Mouse (Mus musculus): ENCODE measurements around the gene Prkar2a.
"Not testable (repeated sequence)": the region's sequence is repeated elsewhere in the genome, so short reads cannot be mapped to it uniquely, and the experiment has no call there.

The Prkar2a gene

DNA sequence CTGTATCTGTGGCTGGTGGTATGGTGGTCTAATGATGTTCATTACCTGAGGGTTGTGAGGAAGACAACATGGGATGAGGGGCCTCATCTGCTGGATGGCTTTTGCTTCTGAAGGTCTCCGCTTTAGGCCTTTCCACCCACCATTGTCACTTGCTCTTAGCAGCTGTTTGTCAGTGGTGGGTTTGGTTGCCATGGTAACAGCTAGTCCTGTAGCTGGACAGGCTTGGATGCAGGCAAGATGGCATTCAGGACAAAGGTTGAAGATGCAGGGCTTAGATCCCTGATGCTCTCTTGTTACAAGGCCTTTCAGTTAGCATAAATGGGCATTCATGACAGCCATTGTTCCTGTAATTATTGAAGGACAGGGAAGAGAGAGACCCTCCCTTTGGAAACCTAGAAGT lies at the start of gene Prkar2a:
Gene Prkar2a (plus strand): TSS at position 209 of the 400 bp plus-strand sequence.
- DNase-seq (ENCODE audit: extremely low spot score, low read depth, low spot score) = no peak

- DNase-seq (ENCODE audit: extremely low spot score, low read depth, low spot score) = no peak
These were observed 49.3 kb upstream of the Prkar2a start for GRCm38 (mm10) chr9:108639825-108640224.

- no peak for DNase-seq (ENCODE audit: extremely low spot score, low read depth, low spot score)
These were observed 40.9 kb upstream of the Prkar2a start for GRCm38 (mm10) chr9:108648166-108648565.

DNA sequence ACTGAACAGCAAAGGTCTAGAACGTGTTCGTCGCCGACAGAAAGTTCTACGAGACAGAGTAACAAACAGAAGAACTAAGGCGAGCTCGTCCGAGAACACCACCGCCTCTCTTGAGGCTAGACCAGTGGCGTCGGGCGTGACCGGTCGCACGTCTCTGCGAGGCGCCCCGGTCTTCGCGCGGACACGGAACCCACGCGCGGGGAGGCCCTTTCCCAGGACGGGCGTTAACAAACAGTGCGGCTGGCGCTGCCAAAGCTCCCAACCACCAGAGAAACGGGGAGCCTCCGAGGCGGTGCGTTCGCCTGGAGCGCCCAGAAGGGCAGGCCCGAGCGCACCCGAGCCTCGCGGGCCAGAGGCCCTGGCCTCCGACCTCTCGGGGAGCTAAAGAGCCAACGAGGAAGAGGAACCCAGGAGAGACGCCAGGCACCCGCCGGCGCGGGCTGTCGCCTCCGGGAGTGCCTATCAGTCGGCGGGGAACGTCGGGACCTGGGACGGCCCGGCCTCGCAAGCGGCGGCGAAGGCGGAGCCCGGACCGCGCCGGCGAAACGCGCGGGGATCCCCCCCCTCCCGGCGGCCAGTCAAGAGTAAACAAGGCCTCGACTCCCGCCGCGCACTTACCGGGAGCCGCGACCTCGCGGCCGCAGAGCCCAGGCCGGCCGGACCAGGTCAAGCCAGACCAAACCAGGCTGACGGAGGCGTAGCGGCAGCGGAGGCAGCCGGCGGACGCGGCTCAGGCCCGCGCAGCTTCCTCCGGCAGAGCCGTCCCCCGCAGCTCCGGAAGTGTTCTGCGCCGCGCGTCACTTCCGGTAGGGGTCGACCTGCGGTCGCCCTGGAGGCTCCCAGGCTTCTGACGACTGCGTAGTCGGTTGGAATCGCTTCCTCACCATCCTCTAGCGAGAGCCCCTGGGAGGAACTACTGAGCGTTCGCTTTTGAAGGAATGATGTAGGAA lies 40.2 kb upstream of the Prkar2a start, which contains the start of gene Arih2:
Gene Arih2 (minus strand): TSS at position 776 of the 950 bp plus-strand sequence.
- DNase-seq (ENCODE audit: extremely low spot score, low read depth, low spot score) = peak; percentile 76

DNA sequence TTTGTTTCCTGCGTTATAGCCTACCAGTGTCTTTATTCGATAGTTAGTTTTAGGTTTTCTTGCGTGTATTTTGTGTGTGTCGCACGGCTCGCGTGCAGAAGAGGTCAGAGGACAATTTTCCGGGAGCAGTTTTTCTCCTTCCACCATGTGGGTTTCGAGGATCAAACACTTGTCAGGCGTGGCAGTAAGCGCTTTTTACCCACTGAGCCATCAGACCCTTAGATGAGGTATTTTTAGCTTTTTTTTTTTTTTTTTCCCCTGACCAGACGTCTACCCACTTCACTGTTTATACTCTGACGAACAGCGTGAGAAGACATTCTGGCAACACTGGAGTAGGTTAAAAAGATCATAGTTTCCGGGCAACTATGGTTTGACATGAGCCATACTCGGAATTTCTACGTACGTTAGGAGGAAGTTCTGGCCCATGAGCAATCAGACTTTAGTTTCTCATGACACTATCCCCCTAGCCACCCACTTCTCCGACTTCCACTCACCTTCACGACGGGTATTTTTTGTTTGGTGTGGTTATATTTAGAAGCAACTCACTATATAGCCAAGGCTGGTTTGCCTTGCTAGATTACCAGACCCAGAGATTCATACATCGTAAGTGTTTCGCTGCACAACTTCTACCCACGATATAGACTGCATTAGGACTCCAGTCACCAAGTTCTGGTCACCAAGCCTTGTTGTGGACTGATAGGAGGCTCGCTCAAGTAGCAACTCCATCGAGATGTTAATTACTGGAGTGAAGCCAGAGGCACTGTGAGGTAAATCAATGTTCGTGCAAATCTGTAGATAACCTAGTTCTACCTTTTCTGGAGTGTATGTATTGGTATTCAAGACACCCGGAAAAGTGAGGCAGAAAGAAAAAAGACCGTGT lies 39.3 kb upstream of the Prkar2a start:
- no peak for DNase-seq (ENCODE audit: extremely low spot score, low read depth, low spot score)

GRCm38 (mm10) chr9:108654566-108655464 lies 34.3 kb upstream of the Prkar2a start:
- no peak for DNase-seq (ENCODE audit: extremely low spot score, low read depth, low spot score)

DNA sequence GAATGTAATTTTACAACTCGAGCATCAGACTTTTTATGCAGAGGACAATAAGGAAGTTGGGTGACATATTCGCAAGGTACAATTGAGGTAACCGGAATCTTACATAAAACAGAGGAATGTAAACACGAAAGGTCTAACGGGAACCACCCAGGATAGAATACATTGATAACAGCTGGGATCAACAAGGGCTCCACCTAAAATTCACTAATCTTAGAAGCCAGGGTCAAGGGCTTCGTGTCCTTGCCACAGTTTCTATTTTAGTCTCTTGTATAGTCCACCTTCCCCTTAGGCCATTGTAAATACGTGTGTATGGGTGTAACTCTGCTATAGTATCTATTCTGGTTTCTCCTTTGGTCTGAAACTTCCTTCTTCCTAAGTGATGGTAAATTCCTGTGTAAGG lies 33.2 kb upstream of the Prkar2a start:
- not testable (repeated sequence) for DNase-seq (ENCODE audit: extremely low spot score, low read depth, low spot score)

GRCm38 (mm10) chr9:108661677-108662612 lies 27.2 kb upstream of the Prkar2a start, which contains the start of gene Slc25a20:
Gene Slc25a20 (plus strand): TSS chr9:108662088.
- DNase-seq (ENCODE audit: extremely low spot score, low read depth, low spot score) = no peak

- DNase-seq (ENCODE audit: extremely low spot score, low read depth, low spot score) = no peak
These were observed 26.5 kb upstream of the Prkar2a start for GRCm38 (mm10) chr9:108662660-108663059.

DNA sequence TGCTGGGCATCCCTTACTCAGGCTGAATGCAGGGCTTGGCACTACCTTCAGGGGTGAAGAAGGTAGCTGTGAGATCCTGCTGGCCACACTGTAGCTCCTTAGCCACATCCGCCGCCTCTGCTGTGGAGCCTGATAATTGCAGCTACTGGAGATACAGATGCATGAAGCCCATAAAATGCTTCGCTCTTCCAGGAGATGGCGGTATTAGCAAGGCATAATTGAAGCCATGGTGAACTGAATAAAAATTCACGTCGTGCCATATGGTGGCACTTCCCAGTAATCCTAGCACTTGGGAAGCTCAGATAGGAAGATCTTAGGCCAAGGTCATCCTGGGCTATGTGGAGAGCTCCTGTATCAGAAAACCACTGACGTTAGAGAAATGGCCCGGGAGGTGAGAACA lies 19.2 kb upstream of the Prkar2a start:
- DNase-seq (ENCODE audit: extremely low spot score, low read depth, low spot score) = no peak

DNA sequence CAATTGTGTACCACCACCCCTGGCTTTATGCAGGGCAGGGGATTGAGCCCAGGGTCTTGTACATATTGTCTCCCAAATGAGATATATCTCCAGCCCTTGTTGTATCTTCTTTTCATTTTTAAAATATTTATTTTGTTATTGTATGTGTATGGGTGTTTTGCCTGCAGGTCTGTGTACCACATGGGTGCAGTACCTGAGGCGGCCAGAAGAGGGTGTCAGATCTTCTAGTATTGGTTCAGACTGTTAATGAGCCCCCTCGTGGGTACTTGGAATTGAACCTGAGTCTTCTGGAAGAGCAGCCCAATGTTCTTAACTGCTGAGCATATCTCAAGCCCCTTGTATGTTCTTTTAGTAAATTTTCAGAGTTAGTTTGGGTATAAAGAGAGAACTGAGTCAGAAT lies 16.0 kb upstream of the Prkar2a start:
- no peak for DNase-seq (ENCODE audit: extremely low spot score, low read depth, low spot score)

GRCm38 (mm10) chr9:108680026-108680425 lies 9.1 kb upstream of the Prkar2a start:
- DNase-seq (ENCODE audit: extremely low spot score, low read depth, low spot score) = no peak

GRCm38 (mm10) chr9:108686475-108686887 lies 2.6 kb upstream of the Prkar2a start:
- no peak for DNase-seq (ENCODE audit: extremely low spot score, low read depth, low spot score)

DNA sequence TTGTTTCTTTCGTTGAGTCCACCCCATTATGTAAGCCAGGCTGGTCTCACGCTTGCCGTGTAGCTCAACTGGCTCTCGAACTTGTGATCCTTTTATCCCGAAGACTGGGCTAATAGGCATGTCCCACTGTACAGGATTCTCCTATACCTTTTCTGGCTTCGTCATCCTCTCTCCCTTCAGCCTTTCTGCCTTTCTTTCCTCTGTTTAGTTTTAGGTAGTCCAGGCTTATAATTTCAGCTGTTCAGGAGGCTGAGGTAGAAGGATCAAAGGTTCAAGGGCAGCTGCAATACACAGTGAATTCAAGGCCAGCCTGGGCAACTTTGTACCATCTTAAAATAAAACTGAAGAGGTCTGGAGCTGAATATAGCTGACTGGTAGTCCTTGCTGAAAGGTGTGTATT lies 1.9 kb upstream of the Prkar2a start:
- DNase-seq (ENCODE audit: extremely low spot score, low read depth, low spot score) = no peak

GRCm38 (mm10) chr9:108687686-108688085 lies 1.4 kb upstream of the Prkar2a start:
- DNase-seq (ENCODE audit: extremely low spot score, low read depth, low spot score) = no peak

- no peak for DNase-seq (ENCODE audit: extremely low spot score, low read depth, low spot score)
These were observed 663 bp upstream of the Prkar2a start for GRCm38 (mm10) chr9:108688451-108688850.

DNA sequence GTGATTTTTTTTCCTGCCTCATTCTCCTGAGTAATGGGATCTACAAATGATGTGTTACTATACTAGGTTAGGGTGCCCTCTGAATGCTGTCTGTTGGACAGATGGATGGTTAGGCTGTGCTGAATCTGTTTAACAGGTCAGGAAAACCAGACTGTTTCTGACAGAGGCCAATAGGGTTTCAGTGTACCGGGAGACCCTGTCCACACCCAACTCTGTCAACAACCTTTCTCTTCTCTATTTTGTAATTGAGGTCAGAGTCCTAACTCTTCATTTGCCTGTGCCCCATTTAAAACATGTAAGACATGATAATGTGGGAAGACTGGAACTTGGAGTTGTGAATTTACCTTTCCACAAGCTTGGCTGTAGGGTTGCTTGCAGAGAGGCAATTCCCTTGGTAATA lies 879 bp downstream of the Prkar2a start:
- DNase-seq (ENCODE audit: extremely low spot score, low read depth, low spot score) = no peak

GRCm38 (mm10) chr9:108690914-108691313 lies 1.8 kb downstream of the Prkar2a start:
- DNase-seq (ENCODE audit: extremely low spot score, low read depth, low spot score) = no peak

- DNase-seq (ENCODE audit: extremely low spot score, low read depth, low spot score) = no peak
These were observed 2.3 kb downstream of the Prkar2a start for GRCm38 (mm10) chr9:108691371-108691770.

Measured in hindlimb bud, embryonic 11.5 days (tissue).